Mouse (Mus musculus) C2C12 (cell line): ENCODE data around the gene Gpc6. TPM values are rescaled to one million over a fixed set of nuclear protein-coding genes. Genes with fewer than 3 reads are reported as not detected.

Experiments used
- H3K27me3 ChIP-seq: one replicate; pipeline ENCODE4 v1.6.1; 2011; ENCODE audit not compliant: control insufficient read depth, insufficient read depth, insufficient read length
- H3K36me3 ChIP-seq: one replicate; pipeline ENCODE4 v1.6.1; 2011; ENCODE audit not compliant: control insufficient read depth, insufficient read depth
- H3K4me3 ChIP-seq: one replicate; pipeline ENCODE4 v1.5.1; 2011; ENCODE audit warnings: mild to moderate bottlenecking, control low read depth; ENCODE audit not compliant: poor library complexity, insufficient read depth, severe bottlenecking
- H3K79me2 ChIP-seq: one replicate; pipeline ENCODE4 v1.6.1; 2011; ENCODE audit not compliant: control insufficient read depth, insufficient read depth
- H3K79me3 ChIP-seq: one replicate; pipeline ENCODE4 v1.6.1; 2011; ENCODE audit warnings: low read depth, control low read depth
- H3ac ChIP-seq: one replicate; pipeline ENCODE3; 2011; ENCODE audit warnings: low read depth; ENCODE audit not compliant: control insufficient read depth, insufficient read length
- CEBPB ChIP-seq: IDR thresholded peaks from one replicate; pipeline ENCODE4 v1.6.1; 2011; ENCODE audit warnings: low read depth, mild to moderate bottlenecking, control low read depth, moderate library complexity
- CTCF ChIP-seq: IDR thresholded peaks from one replicate; pipeline ENCODE4 v1.5.1; 2011; ENCODE audit not compliant: control insufficient read depth, insufficient read depth, insufficient read length
- FOSL1 ChIP-seq: IDR thresholded peaks from one replicate; pipeline ENCODE4 v1.8.0; 2011; ENCODE audit warnings: mild to moderate bottlenecking, low read length; ENCODE audit not compliant: poor library complexity, insufficient read depth, severe bottlenecking
- MAX ChIP-seq: IDR thresholded peaks from one replicate; pipeline ENCODE4 v1.6.1; 2011; ENCODE audit warnings: mild to moderate bottlenecking, control low read depth
- MYOD1 ChIP-seq: IDR thresholded peaks from one replicate; pipeline ENCODE4 v1.6.1; 2011; ENCODE audit warnings: low read depth; ENCODE audit not compliant: control insufficient read depth, insufficient read length
- MYOG ChIP-seq: IDR thresholded peaks from one replicate; pipeline ENCODE4 v1.6.1; 2011; ENCODE audit not compliant: control insufficient read depth, insufficient read length; ENCODE audit errors: extremely low read depth
- USF1 ChIP-seq: IDR thresholded peaks from one replicate; pipeline ENCODE4 v1.6.1; 2011; ENCODE audit warnings: low read depth, mild to moderate bottlenecking, control low read depth, moderate library complexity
- polyA plus RNA-seq: library from polyadenylated mRNA; unstranded; fragments of >200 nt; fragmentation: generic; extraction: Trizol; gene quantifications from one replicate; pipeline ENCODE4 v1.2.1, GENCODE M21; 2012; ENCODE audit warnings: missing spikeins

Gpc6 gene
- polyA plus RNA-seq, 1 experiment, result 9.6 TPM

DNA sequence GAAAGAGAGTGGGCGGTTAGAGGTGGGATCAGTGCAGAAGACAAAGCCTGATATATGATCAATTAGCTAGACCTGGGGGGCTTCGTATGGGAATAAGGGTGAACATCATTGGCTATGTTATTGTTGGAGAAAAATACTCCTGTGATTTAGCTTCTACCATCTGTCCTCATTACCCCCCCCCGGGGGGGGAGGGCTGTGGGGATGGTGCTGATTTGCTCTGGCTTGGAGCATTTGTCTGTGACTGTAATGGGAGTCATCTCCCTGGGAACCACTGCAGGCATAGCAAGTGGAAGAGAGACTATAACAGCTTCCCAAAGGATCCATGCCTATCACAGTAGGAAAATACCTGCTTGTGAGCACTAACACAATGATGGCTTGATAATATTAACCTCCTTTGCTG, 783.7 kb downstream of the Gpc6 start:
- no peak overlapping the region for H3ac ChIP-seq
- H3K4me3 ChIP-seq, result no peak overlapping the region
- H3K27me3 ChIP-seq, result no peaks in the 10 kb centered on the region
- no peaks in the 10 kb centered on the region for H3K79me2 ChIP-seq
- no peaks in the 10 kb centered on the region for H3K79me3 ChIP-seq
- TF ChIP-seq MYOG (no peak), CEBPB (no peak), FOSL1 (no peak), CTCF (no peak)
- H3K36me3 ChIP-seq, result no peaks in the 10 kb centered on the region

DNA sequence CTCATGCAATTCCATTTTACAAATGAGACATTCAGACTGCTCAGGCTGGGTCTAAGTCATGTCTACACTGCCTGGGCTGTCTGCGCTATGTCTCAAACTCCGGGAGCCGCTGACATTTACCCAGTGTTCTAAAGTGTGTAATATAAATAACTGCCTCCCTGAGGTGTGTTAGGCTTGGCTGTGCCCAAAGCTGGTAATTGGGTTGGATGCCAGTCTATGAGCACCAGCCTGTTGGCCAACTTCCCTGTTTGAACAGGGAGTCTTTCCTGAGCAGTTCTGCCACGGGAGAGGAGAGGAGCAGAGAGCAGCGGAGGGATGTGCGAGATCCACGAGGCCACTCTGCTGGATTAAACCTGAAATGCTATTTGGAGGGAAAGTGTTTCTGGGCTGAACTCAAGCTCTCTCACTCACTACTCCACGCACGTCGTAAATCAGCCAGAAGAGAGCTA, 785.4 kb downstream of the Gpc6 start:
- H3K27me3 ChIP-seq, result no peaks in the 10 kb centered on the region
- H3K79me2 ChIP-seq, result no peaks in the 10 kb centered on the region
- H3K79me3 ChIP-seq, result no peaks in the 10 kb centered on the region
- H3K4me3 ChIP-seq, result no peak overlapping the region
- TF ChIP-seq CTCF, result no peak
- TF ChIP-seq FOSL1, result no peak
- no peak for TF ChIP-seq MYOD1
- no peak for TF ChIP-seq USF1
- no peak for TF ChIP-seq MYOG
- TF ChIP-seq MAX, result no peak
- no peak for TF ChIP-seq CEBPB
- H3ac ChIP-seq, result no peak overlapping the region
- no peaks in the 10 kb centered on the region for H3K36me3 ChIP-seq

DNA sequence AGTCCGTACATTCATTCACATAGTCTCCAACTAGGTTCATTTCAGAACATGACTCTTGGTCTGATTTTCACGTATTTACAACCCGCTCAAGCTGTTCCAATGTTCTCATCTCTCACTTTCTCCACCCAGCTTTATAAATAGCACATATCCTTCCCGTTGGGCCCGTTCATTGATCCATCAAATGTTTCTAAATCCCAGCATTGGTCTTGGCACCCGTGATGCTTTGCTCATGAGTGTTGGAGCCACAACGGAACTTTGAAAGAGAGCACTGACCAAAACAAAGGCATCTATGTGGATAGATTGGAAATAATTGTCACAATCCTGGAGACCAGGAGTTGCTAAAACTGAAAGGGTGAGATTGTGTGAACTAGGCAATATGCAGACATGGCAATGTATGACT, 787.2 kb downstream of the Gpc6 start:
- Histone ChIP-seq H3K27me3 (no peaks in the 10 kb centered on the region), H3ac (no peak overlapping the region), H3K36me3 (no peaks in the 10 kb centered on the region), H3K4me3 (no peak overlapping the region), H3K79me2 (no peaks in the 10 kb centered on the region), H3K79me3 (no peaks in the 10 kb centered on the region)
- TF ChIP-seq USF1, result no peak
- no peak for TF ChIP-seq MYOG
- no peak for TF ChIP-seq FOSL1
- TF ChIP-seq CEBPB, result no peak
- no peak for TF ChIP-seq MYOD1
- TF ChIP-seq CTCF, result no peak
- TF ChIP-seq MAX, result no peak

DNA sequence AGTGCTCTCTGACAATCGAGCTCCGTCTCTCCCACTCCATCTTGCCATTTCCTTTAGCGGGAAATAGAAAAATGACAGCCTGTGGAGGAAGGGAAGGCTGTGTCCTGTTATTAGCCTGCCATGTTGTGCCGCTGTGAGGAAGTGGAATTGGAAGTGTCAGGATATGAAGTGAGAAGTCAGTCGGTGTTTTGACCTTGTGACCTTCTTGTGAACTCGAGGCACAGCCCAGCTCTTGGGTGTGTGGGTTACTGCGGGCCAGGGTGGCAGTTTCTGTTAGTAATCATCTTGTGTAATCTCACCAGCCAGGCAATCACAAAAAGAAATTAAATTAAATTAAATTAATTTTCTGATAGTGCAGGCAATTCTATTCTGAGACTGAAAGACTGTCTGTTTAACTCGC, 789.0 kb downstream of the Gpc6 start:
- H3ac ChIP-seq, result no peak overlapping the region
- no peaks in the 10 kb centered on the region for H3K79me2 ChIP-seq
- H3K4me3 ChIP-seq, result no peak overlapping the region
- no peaks in the 10 kb centered on the region for H3K36me3 ChIP-seq
- H3K27me3 ChIP-seq, result no peaks in the 10 kb centered on the region
- no peak for TF ChIP-seq CTCF
- no peak for TF ChIP-seq MAX
- no peak for TF ChIP-seq MYOG
- no peak for TF ChIP-seq MYOD1
- no peaks in the 10 kb centered on the region for H3K79me3 ChIP-seq

DNA sequence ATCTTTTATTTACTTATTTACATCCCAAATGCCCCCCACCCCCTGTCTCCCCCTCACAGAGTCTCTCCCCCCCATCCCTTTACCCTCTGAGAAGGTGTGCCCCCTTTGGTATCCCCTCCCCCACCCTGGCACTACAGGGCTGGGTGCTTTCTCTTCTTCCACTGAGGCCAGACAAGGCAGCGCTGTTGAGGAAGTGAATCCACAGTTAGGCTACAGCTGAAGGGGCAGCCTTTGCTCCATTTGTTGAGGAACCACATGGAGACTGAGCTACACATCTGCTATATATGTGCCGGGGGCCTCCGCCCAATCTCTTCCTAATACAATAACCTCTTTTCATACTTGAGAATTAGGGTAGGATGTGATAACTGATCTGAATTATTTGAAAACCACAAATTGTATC, 791.2 kb downstream of the Gpc6 start:
- Histone ChIP-seq H3K79me3 (no peaks in the 10 kb centered on the region), H3K27me3 (no peaks in the 10 kb centered on the region), H3K4me3 (no peak overlapping the region), H3K79me2 (no peaks in the 10 kb centered on the region), H3ac (no peak overlapping the region), H3K36me3 (no peaks in the 10 kb centered on the region)
- TF ChIP-seq MYOG, result no peak
- TF ChIP-seq FOSL1, result no peak
- no peak for TF ChIP-seq MYOD1
- TF ChIP-seq CTCF, result no peak
- TF ChIP-seq CEBPB, result no peak
- no peak for TF ChIP-seq MAX
- TF ChIP-seq USF1, result no peak

DNA sequence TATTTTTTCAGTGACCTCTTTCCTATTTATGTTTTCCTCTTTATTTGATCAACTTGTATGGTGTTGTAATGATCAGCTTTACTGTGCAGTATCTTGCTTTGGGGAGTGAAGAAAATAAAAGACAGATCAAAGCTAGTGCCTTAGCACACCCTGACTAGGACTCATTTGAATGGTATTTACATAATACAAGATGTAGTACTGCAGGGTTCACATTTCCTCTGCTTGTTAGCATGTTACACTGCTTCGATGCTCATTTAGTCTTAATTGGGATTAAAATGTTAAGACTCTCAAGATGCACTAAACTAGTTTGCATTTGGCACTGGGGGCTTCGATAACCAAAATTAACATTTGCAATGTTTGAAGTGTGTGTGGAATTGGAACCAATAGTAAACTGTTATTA, 803.6 kb downstream of the Gpc6 start:
- H3K79me3 ChIP-seq, result no peaks in the 10 kb centered on the region
- H3K36me3 ChIP-seq, result no peaks in the 10 kb centered on the region
- H3K4me3 ChIP-seq, result no peak overlapping the region
- no peak for TF ChIP-seq MYOD1
- TF ChIP-seq CTCF, result no peak
- TF ChIP-seq MAX, result no peak
- TF ChIP-seq CEBPB, result no peak
- TF ChIP-seq FOSL1, result no peak
- no peak for TF ChIP-seq USF1
- no peak for TF ChIP-seq MYOG
- no peaks in the 10 kb centered on the region for H3K27me3 ChIP-seq
- H3ac ChIP-seq, result no peak overlapping the region
- no peaks in the 10 kb centered on the region for H3K79me2 ChIP-seq
